Mouse (Mus musculus) limb, embryonic 15.5 days (tissue): ENCODE data around the gene Necab2. TPM values are rescaled to one million over a fixed set of nuclear protein-coding genes. Genes with fewer than 3 reads are reported as not detected.
A peak's percentile ranks its signal among the peaks of the same experiment; 100 is the strongest.

ENCODE experiments used
- ATAC-seq: fragments of 200-750 bp; cut with Nextera tagmentation; 2 replicates; pipeline ENCODE4 v1.8.0; 2017; ENCODE audit warnings: low read depth, moderate TSS enrichment; ENCODE audit not compliant: insufficient number of reproducible peaks, low FRiP score, low TSS enrichment
- H3K27ac ChIP-seq: fragments of 300-500 bp; sonication (generic); 2 replicates; pipeline ENCODE4 v1.5.1; 2015; ENCODE audit warnings: moderate library complexity, mild to moderate bottlenecking, inconsistent platforms
- H3K27me3 ChIP-seq: fragments of 300-500 bp; sonication (generic); 2 replicates; pipeline ENCODE4 v1.6.1; 2015; ENCODE audit warnings: inconsistent platforms
- H3K36me3 ChIP-seq: fragments of 300-500 bp; sonication (generic); 2 replicates; pipeline ENCODE4 v1.6.1; 2015; ENCODE audit warnings: inconsistent platforms
- H3K4me1 ChIP-seq: fragments of 300-500 bp; sonication (generic); 2 replicates; pipeline ENCODE4 v1.6.1; 2015; ENCODE audit warnings: inconsistent platforms
- H3K4me2 ChIP-seq: fragments of 300-500 bp; sonication (generic); 2 replicates; pipeline ENCODE4 v1.6.1; 2015; ENCODE audit warnings: mild to moderate bottlenecking, inconsistent platforms
- H3K4me3 ChIP-seq: fragments of 300-500 bp; sonication (generic); 2 replicates; pipeline ENCODE4 v1.5.1; 2015; ENCODE audit warnings: mild to moderate bottlenecking, inconsistent platforms
- H3K9ac ChIP-seq: fragments of 300-500 bp; sonication (generic); 2 replicates; pipeline ENCODE4 v1.6.1; 2015; ENCODE audit warnings: inconsistent platforms
- H3K9me3 ChIP-seq: fragments of 300-500 bp; sonication (generic); 2 replicates; pipeline ENCODE4 v1.6.1; 2016; ENCODE audit warnings: inconsistent platforms
- WGBS: fragments of 180-500 bp; shearing (Covaris S2); methylation state at CpG from one replicate; pipeline ENCODE4 v1.1.7; 2015; 5-methylcytosine and 5-hydroxymethylcytosine counted together
- polyA plus RNA-seq: library from polyadenylated mRNA; unstranded; fragments of >200 nt; fragmentation: Nextera tagmentation; extraction: Ambion mirVana; gene quantifications from 2 replicates; pipeline ENCODE4 v1.2.1, GENCODE M21; 2015

The Necab2 gene
- polyA plus RNA-seq, 1 experiment from 2014 or later, result 1.1 TPM

DNA sequence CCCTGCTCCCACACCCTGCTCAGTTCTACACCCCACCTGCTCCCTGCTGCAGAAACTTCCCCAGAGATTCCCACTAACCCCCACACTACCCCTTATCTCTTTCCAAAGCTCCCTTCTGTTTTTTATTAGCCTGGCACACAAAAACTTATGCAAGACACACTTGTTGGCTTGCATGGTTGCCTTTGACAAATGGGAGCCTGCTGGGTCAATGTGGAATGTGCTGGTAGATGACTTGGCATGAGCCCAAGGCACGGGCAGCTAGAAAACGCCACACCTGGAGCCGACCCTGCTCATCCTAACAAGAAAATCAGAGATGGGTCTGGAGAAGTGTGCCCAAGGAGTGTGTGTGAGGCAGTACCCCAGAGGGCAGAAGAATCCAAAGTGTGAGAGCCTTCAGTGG, 17.0 kb upstream of the Necab2 start:
- 52% methylated on average over 3 of the region's 3 CpGs for WGBS
- H3K4me2 ChIP-seq, result no peak overlapping the region
- H3K27ac ChIP-seq, result no peak overlapping the region
- H3K4me3 ChIP-seq, result no peak overlapping the region
- H3K9ac ChIP-seq, result no peak overlapping the region
- ATAC-seq, result no peak
- H3K4me1 ChIP-seq, result peaks cover 9% of the 10 kb centered on the region
- H3K9me3 ChIP-seq, result no peaks in the 10 kb centered on the region
- H3K36me3 ChIP-seq, result no peaks in the 10 kb centered on the region
- H3K27me3 ChIP-seq, result no peaks in the 10 kb centered on the region

DNA sequence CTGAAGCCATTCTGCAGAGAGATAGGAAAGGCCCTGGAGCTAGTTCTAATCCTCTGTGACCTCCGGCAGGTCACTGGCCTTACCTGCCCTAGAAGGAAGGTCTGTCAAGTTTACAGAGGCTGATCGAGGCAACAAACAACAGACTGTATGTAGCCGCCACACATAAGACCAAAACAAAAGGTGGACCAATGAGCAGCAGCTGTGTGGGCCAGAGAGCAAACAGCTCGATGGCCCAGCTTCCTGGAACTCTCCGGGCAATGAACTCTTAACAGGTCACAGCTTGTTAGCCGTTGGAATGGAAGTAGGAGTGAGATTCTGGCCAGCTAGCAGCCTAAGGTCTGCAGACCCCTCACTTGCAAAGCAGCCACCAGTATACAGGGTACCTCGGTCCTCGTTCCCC, 16.3 kb upstream of the Necab2 start:
- ATAC-seq, result no peak
- no peaks in the 10 kb centered on the region for H3K9me3 ChIP-seq
- 67% methylated on average over 8 of the region's 8 CpGs for WGBS
- no peak overlapping the region for H3K9ac ChIP-seq
- peaks cover 9% of the 10 kb centered on the region for H3K4me1 ChIP-seq
- no peaks in the 10 kb centered on the region for H3K27me3 ChIP-seq
- no peak overlapping the region for H3K4me2 ChIP-seq
- H3K4me3 ChIP-seq, result no peak overlapping the region
- H3K27ac ChIP-seq, result no peak overlapping the region
- H3K36me3 ChIP-seq, result no peaks in the 10 kb centered on the region

DNA sequence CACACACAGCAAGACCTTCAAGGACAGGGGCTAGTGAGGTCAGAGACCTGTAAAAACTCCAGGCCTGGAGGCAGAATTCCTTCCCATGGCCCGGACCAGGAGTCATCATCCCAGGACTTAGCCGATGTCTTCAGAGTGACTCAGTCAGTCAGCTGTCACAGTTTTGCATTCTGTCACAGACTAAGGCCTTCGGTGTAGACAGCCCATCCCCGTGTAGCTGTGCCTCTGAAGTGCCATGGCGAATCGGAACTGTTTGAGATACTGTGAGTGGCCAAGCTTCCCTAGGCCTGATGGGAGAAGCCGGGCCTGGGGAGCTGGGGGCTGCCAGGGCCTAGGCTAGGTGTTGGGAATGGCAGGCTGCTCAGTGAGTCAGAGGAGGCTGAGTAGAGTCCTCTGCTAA, 15.8 kb upstream of the Necab2 start:
- H3K9ac ChIP-seq, result no peak overlapping the region
- WGBS, result 79% methylated on average over 7 of the region's 7 CpGs
- H3K4me2 ChIP-seq, result no peak overlapping the region
- H3K4me3 ChIP-seq, result no peak overlapping the region
- no peaks in the 10 kb centered on the region for H3K9me3 ChIP-seq
- H3K4me1 ChIP-seq, result peaks cover 9% of the 10 kb centered on the region
- H3K27me3 ChIP-seq, result no peaks in the 10 kb centered on the region
- H3K27ac ChIP-seq, result no peak overlapping the region
- H3K36me3 ChIP-seq, result no peaks in the 10 kb centered on the region
- no peak for ATAC-seq

DNA sequence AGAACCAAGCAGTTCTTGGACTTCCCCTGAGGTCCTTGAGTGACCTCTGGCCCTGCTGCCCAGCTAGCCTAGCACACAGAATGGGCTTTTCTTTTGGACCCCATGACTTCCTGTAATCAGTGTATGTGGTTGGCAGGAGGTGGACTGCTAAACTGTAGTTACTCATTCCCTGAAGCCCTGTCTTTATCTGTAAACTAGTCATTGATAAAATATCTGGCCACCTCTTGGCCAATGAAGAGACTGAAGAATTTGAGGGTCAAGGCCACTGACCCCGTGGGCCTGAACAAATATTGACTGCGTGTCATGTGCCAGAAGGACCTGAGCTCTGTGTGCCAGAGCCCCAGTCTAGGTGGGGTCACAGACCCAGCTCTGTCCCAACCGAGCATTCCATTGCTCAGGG, 14.1 kb upstream of the Necab2 start:
- Histone ChIP-seq H3K9me3 (no peaks in the 10 kb centered on the region), H3K27ac (no peak overlapping the region), H3K9ac (no peak overlapping the region; the same call in 1 of the 2 replicates), H3K36me3 (no peaks in the 10 kb centered on the region), H3K4me3 (no peak overlapping the region), H3K4me2 (no peak overlapping the region), H3K27me3 (no peaks in the 10 kb centered on the region), H3K4me1 (peaks cover 17% of the 10 kb centered on the region)
- 80% methylated on average over 3 of the region's 3 CpGs for WGBS
- ATAC-seq, result no peak

DNA sequence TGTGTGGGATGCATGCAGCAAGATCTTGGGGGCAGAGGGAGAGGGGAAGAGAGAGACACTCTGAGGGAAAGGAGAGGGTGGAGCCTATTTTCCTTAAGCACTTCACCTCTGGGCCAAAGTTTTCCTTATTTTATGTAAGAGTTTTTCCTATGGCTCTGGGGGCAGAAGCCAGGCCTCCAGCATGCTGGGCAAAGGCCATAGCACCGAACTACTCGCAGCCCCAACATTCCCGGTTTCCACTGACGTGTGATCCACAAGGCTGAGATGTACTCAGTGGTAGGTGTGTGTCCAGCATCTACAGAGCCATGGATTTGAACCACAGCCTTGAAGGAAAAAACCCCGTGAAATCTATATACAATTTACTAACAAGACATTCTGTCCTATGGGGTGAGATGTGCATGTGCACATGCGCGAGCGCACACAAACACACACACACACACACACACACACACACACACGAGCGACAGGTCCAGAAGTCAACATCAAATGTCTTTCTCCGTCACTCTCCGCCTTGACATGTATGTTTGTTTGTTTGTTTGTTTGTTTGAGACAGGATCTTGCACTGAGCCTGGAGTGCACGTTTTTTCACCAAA, 12.8 kb upstream of the Necab2 start, which contains the start of gene Osgin1:
Gene Osgin1 (plus strand): TSS at position 543 of the 593 bp plus-strand sequence.
- Histone ChIP-seq H3K4me3 (no peak within 1 kb of the TSS), H3K9me3 (no peaks in the 10 kb centered on the region), H3K27ac (no peak within 1 kb of the TSS), H3K9ac (no peak within 1 kb of the TSS), H3K27me3 (no peaks in the 10 kb centered on the region), H3K4me1 (peaks cover 13% of the 10 kb centered on the region), H3K36me3 (no peaks in the 10 kb centered on the region), H3K4me2 (no peak within 1 kb of the TSS)
- no peak for ATAC-seq
- WGBS, result 85% methylated on average over 13 of the region's 13 CpGs

DNA sequence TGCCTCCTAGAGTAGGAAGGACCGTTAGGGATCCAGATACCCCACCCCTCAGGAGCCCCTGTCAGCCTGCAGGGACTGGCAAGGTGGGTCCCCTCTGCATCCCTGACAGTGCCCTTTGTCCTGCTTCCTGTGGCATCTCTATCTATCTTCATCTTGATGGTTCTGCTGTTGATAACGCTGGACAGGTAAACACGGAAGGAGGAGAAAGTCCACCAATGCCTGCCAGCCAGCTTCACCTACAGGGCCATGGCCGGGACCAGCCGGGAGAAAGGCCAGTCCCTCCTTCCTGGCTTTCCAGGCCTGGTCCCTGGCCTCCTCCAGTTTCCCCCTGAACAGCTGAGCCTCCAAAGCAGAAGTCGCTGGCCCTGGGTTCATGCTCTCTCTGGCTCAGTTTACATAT, 11.9 kb upstream of the Necab2 start:
- H3K4me2 ChIP-seq, result no peak overlapping the region

DNA sequence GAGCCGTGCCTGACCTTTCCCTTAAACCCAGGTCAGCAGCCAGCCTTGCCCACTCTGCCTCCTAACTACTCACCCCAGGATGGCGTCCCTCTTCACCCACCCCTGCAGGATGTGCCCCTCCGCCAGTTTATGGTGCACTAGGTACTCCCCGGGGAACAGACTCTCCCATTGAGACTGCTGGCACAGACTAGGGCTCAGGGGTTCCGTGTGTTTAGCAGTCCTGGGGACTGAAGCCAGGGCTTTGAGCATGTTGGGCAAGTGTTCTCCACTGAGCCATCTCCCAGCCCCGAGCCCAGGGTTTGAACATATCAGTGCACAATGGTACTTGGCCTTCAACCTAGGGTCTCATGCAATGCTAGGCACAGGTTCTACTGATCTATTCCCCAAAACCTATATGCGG, 11.0 kb upstream of the Necab2 start:
- peaks cover 21% of the 10 kb centered on the region for H3K4me1 ChIP-seq
- no peak overlapping the region for H3K4me3 ChIP-seq
- no peak overlapping the region for H3K4me2 ChIP-seq
- no peak overlapping the region for H3K9ac ChIP-seq
- H3K36me3 ChIP-seq, result no peaks in the 10 kb centered on the region
- 80% methylated on average over 7 of the region's 7 CpGs for WGBS
- H3K27ac ChIP-seq, result no peak overlapping the region
- H3K9me3 ChIP-seq, result no peaks in the 10 kb centered on the region
- no peaks in the 10 kb centered on the region for H3K27me3 ChIP-seq
- ATAC-seq, result no peak

More for the DNA sequence above, 11.9 kb upstream of the Necab2 start:
- Histone ChIP-seq H3K4me3 (no peak overlapping the region), H3K36me3 (no peaks in the 10 kb centered on the region), H3K4me1 (peaks cover 15% of the 10 kb centered on the region), H3K27me3 (no peaks in the 10 kb centered on the region), H3K27ac (no peak overlapping the region), H3K9me3 (no peaks in the 10 kb centered on the region), H3K9ac (no peak overlapping the region)
- WGBS, result 78% methylated on average over 6 of the region's 6 CpGs
- ATAC-seq, result no peak

DNA sequence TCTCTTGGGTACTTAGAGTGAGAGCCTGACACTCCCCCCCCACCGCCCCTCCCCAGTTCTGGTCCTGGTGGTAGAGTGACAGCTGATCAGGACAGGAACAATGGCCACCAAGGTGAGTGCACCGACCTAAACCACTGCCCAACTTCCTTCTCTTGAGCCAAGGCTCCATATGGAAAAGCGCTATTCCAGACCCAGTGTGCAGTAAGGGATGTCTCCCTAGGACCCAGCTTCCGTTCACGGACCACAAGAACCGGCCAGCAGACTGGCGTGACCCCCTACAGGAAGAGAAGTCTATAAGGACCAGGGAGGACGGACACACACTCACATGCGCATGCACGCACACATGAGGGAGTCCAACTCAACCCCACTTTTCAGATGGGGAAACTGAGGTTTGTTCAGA, 10.2 kb upstream of the Necab2 start:
- Histone ChIP-seq H3K27me3 (peaks cover under 1% of the 10 kb centered on the region; the same call in 1 of the 2 replicates), H3K9ac (no peak overlapping the region), H3K4me1 (peaks cover 29% of the 10 kb centered on the region), H3K36me3 (no peaks in the 10 kb centered on the region), H3K9me3 (no peaks in the 10 kb centered on the region), H3K4me2 (no peak overlapping the region), H3K4me3 (no peak overlapping the region), H3K27ac (no peak overlapping the region)
- WGBS, result 81% methylated on average over 10 of the region's 10 CpGs
- no peak for ATAC-seq

DNA sequence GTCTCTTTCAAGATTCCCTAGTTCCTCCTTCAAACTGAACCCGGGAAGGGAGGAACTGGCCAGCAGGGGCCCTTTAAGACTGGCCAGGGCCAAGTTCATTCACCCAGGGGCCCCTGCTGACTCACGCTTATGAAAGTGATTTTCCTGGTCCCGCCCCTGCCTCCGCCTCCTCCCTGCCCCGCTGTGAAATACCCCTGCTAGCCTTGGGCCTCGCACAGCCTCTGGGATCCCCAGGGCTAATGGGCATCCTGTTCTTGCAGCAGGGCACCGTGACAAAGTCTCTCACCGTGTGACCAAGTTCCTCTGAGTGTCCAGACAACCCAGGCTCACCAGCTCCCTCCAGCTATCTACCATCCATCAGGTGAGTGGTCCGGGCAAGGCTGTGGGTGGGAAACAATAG, 9.6 kb upstream of the Necab2 start:
- Histone ChIP-seq H3K4me2 (no peak overlapping the region), H3K9me3 (no peaks in the 10 kb centered on the region), H3K27ac (no peak overlapping the region), H3K9ac (no peak overlapping the region), H3K27me3 (peaks cover 5% of the 10 kb centered on the region; the same call in 1 of the 2 replicates), H3K4me1 (peaks cover 29% of the 10 kb centered on the region), H3K4me3 (0 out of 2 replicates have a peak overlapping the region, but pooled peaks have one; percentile 5), H3K36me3 (no peaks in the 10 kb centered on the region)
- WGBS, result 15% methylated on average over 9 of the region's 9 CpGs
- no peak; the same call in 1 of the 2 replicates for ATAC-seq

DNA sequence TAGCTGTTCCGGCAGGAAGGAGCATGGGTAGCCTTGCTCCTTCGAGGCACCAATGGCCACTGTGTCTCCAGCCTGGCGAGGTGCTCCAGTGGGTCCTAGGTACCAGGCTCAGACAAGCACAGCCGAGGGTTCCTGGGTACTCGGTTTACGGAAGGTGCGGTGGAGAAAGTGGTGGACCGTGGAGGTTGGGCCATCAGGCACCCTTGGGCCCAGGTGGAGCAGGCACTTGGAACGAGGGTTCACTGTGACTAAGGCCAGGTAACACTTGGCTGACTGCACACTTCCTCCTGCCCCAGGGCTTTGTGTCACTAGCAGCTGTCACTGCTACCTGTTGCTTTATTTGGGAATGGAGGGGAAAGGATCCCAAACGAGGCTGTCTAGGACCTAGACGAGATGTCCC, 9.0 kb upstream of the Necab2 start:
- 66% methylated on average over 11 of the region's 11 CpGs for WGBS
- Histone ChIP-seq H3K36me3 (no peaks in the 10 kb centered on the region), H3K4me1 (peaks cover 29% of the 10 kb centered on the region), H3K9me3 (no peaks in the 10 kb centered on the region), H3K4me2 (no peak overlapping the region), H3K4me3 (0 out of 2 replicates have a peak overlapping the region, but pooled peaks have one; percentile 5), H3K27ac (no peak overlapping the region), H3K9ac (no peak overlapping the region), H3K27me3 (peaks cover 5% of the 10 kb centered on the region; the same call in 1 of the 2 replicates)
- no peak for ATAC-seq

DNA sequence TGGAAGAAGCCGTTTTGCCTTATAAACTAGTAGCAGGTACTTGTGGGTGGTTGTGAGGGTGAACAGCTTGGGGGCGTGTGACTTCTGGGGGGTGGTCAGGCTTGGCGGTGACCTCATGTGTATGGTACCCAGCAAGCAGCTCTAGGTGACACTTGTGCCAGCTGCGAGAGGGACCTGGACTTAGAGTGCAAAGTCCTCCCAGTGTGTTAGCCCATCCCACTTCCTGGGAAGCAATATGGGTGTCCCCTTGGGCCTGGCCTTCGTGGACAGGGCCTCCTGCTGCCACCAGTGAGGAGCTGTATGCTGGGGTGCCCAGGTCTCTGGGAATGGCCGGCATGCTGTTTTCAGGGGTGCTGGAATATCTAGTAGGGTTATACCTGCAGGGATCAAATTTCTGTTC, 7.6 kb upstream of the Necab2 start:
- Histone ChIP-seq H3K27me3 (peaks cover 5% of the 10 kb centered on the region; the same call in 1 of the 2 replicates), H3K36me3 (no peaks in the 10 kb centered on the region), H3K4me3 (no peak overlapping the region), H3K9ac (no peak overlapping the region), H3K9me3 (no peaks in the 10 kb centered on the region), H3K27ac (peak overlapping the region; percentile 5; the same call in 1 of the 2 replicates), H3K4me2 (no peak overlapping the region), H3K4me1 (peaks cover 29% of the 10 kb centered on the region)
- ATAC-seq, result no peak
- 65% methylated on average over 6 of the region's 6 CpGs for WGBS

DNA sequence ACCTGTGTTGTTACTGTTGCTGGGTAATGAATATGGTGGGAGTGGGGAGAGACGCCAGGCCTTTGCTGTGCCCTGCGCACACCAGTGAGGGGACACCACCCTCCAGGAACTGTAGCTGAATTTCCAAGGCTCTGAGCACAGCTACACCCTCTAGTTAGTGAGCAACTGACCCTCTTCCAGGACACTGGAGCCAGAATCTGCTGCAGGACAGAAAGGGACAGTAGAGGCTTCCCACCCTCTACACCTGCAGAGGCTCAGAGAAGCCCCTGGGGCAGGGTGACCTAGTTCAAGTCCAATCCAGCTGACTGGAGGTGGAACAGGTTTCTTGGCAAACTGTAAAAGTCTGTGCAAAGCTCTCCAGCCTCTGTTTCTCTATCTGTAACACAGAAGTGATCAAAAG, 7.1 kb upstream of the Necab2 start:
- WGBS, result 73% methylated on average over 2 of the region's 2 CpGs
- ATAC-seq, result no peak
- Histone ChIP-seq H3K4me1 (peaks cover 29% of the 10 kb centered on the region), H3K36me3 (no peaks in the 10 kb centered on the region), H3K9me3 (no peaks in the 10 kb centered on the region), H3K27me3 (peaks cover 5% of the 10 kb centered on the region; the same call in 1 of the 2 replicates), H3K9ac (no peak overlapping the region), H3K4me2 (no peak overlapping the region), H3K27ac (peak overlapping the region; percentile 43; the same call in 1 of the 2 replicates), H3K4me3 (no peak overlapping the region)
